Mouse (Mus musculus): ENCODE measurements around the gene Gm21663. TPM values are rescaled to one million over a fixed set of nuclear protein-coding genes. Genes with fewer than 3 reads are reported as not detected.

Gene Gm21663
- not detected for polyA plus RNA-seq (2017; shearing (Covaris generic))

DNA sequence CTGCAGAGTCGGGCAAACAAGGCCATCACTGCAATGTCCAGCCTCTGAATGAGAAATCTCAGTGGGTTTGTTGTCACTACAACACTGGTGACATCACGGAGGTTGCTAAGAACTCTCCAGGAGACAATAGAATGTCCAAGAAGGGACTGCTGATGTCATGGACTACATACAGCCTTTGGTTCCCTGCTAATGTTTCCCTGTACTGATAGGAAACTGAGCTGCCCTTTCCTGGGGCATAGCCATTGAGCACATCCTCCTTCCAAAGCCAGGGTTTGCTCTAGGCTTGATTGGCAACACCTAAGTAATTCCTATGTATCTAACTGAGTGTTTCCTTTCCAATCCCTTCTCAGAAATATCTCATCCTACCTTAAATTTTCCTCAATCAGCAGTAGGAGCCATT, at the start of gene Gm21663:
Gene Gm21663, minus strand, starts transcription at position 101 of the 400 bp plus-strand sequence.

GRCm38 (mm10) chr5:25988550-25988949, 46.4 kb upstream of the Gm21663 start, which contains the start of gene Gm21698:
TSS of gene Gm21698 (minus strand) at chr5:25988650.

DNA sequence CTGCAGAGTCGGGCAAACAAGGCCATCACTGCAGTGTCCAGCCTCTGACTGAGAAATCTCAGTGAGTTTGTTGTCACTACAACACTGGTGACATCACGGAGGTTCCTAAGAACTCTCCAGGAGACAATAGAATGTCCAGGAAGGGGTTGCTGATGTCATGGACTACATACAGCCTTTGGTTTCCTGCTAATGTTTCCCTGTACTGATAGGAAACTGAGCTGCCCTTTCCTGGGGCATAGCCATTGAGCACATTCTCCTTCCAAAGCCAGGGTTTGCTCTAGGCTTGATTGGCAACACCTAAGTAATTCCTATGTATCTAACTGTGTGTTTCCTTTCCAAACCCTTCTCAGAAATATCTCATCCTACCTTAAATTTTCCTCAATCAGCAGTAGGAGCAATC, 30.4 kb upstream of the Gm21663 start, which contains the start of gene Gm21680:
Gene Gm21680, minus strand, starts transcription at position 101 of the 400 bp plus-strand sequence.

GRCm38 (mm10) chr5:25954317-25954716, 12.1 kb upstream of the Gm21663 start, which contains the start of gene Gm21671:
TSS of gene Gm21671 (minus strand) at chr5:25954417.

Other genes starting within 250 kb of the Gm21663 start
- 6.6 TPM for gene Xrcc2, start 236.6 kb downstream of the Gm21663 start, polyA plus RNA-seq (2017; shearing (Covaris generic))
- gene Actr3b, start 182.4 kb downstream of the Gm21663 start, polyA plus RNA-seq (2017; shearing (Covaris generic)), result 1.7 TPM
- gene Gm21671, start 12.0 kb upstream of the Gm21663 start, polyA plus RNA-seq (2017; shearing (Covaris generic)), result not detected
- gene Gm21680, start 30.3 kb upstream of the Gm21663 start, polyA plus RNA-seq (2017; shearing (Covaris generic)), result not detected
- gene Gm21698, start 46.3 kb upstream of the Gm21663 start, polyA plus RNA-seq (2017; shearing (Covaris generic)), result not detected
- gene Gm1979, start 62.4 kb upstream of the Gm21663 start, polyA plus RNA-seq (2017; shearing (Covaris generic)), result not detected
- gene Gm5862, start 80.5 kb upstream of the Gm21663 start, polyA plus RNA-seq (2017; shearing (Covaris generic)), result not detected
- gene Speer4a, start 97.2 kb upstream of the Gm21663 start, polyA plus RNA-seq (2017; shearing (Covaris generic)), result not detected
- not detected for gene Gm7347, start 116.2 kb upstream of the Gm21663 start, polyA plus RNA-seq (2017; shearing (Covaris generic))
- gene Gm10471, start 146.9 kb upstream of the Gm21663 start, polyA plus RNA-seq (2017; shearing (Covaris generic)), result not detected
- not detected for gene 5031410I06Rik, start 163.0 kb upstream of the Gm21663 start, polyA plus RNA-seq (2017; shearing (Covaris generic))
- gene Gm10220, start 179.0 kb upstream of the Gm21663 start, polyA plus RNA-seq (2017; shearing (Covaris generic)), result not detected